Comparison of ENCODE assay signal across 16 mouse cellular contexts in the genomic region with DNA sequence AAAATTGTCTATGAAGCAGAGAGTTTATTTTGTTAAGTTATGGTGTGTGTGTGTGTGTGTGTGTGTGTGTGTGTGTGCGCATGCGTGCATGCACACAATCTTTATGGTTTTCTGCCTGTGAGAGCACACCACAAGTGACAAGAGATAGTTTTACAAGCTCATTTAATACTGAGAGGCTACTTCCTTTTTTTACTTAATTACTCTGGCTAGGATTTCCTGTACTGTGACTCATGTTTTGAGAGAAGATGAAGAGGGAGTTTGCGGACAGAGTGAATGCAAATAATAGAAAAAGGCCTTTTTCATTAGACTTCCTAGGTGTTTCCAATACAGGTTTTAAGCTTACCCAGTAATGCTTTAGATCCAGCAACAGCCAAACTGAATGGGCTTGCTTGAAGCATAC. TPM values are rescaled to one million over a fixed set of nuclear protein-coding genes. Genes with fewer than 3 reads are reported as not detected.
"Had no signal": no experiment of that assay in that cellular context is flagged by ENCODE, and none has a peak within 500 bp of the region (broad histone marks: within the 10 kb centered on the region; RNA-seq: fewer than 3 reads in every experiment).

No protein-coding gene starts in this region.

RNA-seq across cellular contexts. Expression of gene Gm12569, which starts 52.9 kb away (rescaled TPM):
- total RNA-seq: heart, postnatal 10 days; heart, postnatal 14 days; heart, postnatal 25 days; heart, postnatal 36 days; heart, postnatal 4 days; hindbrain, postnatal 0 days; layer of hippocampus, adult 18-20 months; layer of hippocampus, adult 2 months; layer of hippocampus, adult 8-10 months; layer of hippocampus, postnatal 10 days; layer of hippocampus, postnatal 14 days; layer of hippocampus, postnatal 25 days; layer of hippocampus, postnatal 36 days; left cerebral cortex, adult 18-20 months; left cerebral cortex, adult 2 months; left cerebral cortex, adult 8-10 months had no signal
